Mouse (Mus musculus): ENCODE data around the gene Mto1.

- TF ChIP-seq CTCF (conservative IDR thresholded peaks at IDR 0.05 in 1 of 2, IDR thresholded peaks at IDR 0.05 in 1 of 2; ENCODE audit: low read depth in 2 of 2, low read length in 2 of 2) (no peak), POLR2A (IDR thresholded peaks at IDR 0.05; ENCODE audit: low read depth, low read length) (no peak), MYC (IDR thresholded peaks at IDR 0.05; ENCODE audit: low read depth, low read length) (no peak)
These were observed 5.8 kb upstream of the Mto1 start for GRCm38 (mm10) chr9:78442237-78442578.
